Mouse (Mus musculus) G1E (cell line): ENCODE measurements at regions not wholly inside any gene's neighbourhood (a gene's known extent, or its start where the extent isn't known, plus 50 kb on each side); places are given as distances from the start of the nearest gene placed in this dataset.

Experiments
- CTCF ChIP-seq: IDR thresholded peaks from 2 replicates; pipeline ENCODE4 v1.5.1; 2012; ENCODE audit warnings: low read depth, low read length, inconsistent platforms, mixed read lengths
- GATA1 ChIP-seq: IDR thresholded peaks from 2 replicates; pipeline ENCODE4 v1.6.1; 2012; ENCODE audit warnings: borderline replicate concordance, low read length, inconsistent platforms, mixed read lengths
- POLR2AphosphoS5 ChIP-seq: IDR thresholded peaks from 2 replicates; pipeline ENCODE4 v1.6.1; 2012; ENCODE audit warnings: low read depth, low read length, inconsistent platforms; ENCODE audit not compliant: insufficient replicate concordance
- TAL1 ChIP-seq: conservative IDR thresholded peaks from 2 replicates; pipeline ENCODE4 v1.6.1; 2012; ENCODE audit warnings: low read depth, low read length, inconsistent platforms, mixed read lengths

DNA sequence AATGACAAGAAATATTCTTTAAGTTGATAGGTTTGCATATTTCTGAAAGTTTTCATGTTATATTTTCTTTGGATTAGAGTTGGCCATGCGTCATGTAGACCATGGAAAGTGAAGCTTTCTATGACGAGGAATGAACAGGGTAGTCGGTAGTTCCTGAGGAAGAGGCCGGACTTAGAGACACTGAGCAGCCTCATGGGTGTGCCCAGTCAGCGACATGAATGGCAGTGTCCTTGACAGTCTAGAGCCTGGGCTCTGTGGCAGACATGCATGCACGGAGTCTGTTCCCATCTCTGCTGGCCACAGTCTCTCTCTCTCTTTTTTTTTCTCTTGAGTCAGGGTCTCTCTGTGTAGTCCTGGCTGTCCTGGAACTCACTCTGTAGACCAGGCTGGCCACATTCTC is 1176.9 kb upstream of the A1bg start:
- TF ChIP-seq CTCF, result no peak
- TF ChIP-seq POLR2AphosphoS5, result no peak
- TF ChIP-seq TAL1, result no peak
- no peak for TF ChIP-seq GATA1
